Mouse (Mus musculus) stomach, postnatal 0 days (tissue): ENCODE results near the gene Trip10.

ENCODE experiments used
- CTCF ChIP-seq: IDR thresholded peaks from 2 replicates; pipeline ENCODE4 v1.5.1; 2016; ENCODE audit warnings: antibody characterized with exemption, low read depth, mild to moderate bottlenecking, moderate library complexity
- EP300 ChIP-seq: optimal IDR thresholded peaks from 2 replicates; pipeline ENCODE3; 2016; ENCODE audit warnings: antibody characterized with exemption

DNA sequence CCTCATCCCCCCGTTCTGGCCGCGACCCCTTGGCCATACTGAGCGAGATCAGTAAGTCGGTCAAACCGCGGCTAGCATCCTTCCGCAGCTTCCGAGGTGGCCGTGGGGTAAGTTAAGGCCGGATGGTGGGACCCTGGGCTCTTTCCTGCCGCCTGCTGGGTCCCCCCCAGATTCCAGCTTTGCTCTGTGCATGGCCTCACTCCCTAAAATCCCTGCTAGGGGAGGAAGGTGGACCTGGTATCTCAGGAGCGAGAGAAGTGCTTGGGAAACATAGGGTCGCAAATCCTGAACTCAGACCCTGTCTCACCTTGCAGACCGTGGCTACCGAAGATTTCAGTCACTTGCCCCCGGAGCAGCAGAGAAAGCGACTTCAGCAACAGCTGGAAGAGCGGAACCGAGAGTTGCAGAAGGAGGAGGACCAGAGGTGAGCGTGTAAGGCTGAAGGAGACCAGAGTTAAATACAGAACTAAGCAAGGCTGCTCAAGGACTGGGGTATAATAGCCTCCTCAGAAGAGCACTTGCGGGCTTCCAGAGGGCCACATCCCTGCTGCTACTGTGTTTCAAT lies 7.7 kb downstream of the Trip10 start:
- TF ChIP-seq CTCF (no peak), EP300 (no peak)
